Mouse (Mus musculus) ovary, postnatal 10 days (tissue): ENCODE results near the gene Acot7.

ENCODE experiments used
- DNase-seq: peaks from one replicate; pipeline ENCODE4 v3.0.0; 2022; ENCODE audit warnings: low spot score

The Acot7 gene

GRCm38 (mm10) chr4:152182205-152182604 lies 4.3 kb downstream of the Acot7 start:
- DNase-seq, result no peak

- DNase-seq, result no peak
Measured at GRCm38 (mm10) chr4:152184353-152185035, 6.6 kb downstream of the Acot7 start.

GRCm38 (mm10) chr4:152185137-152185509 lies 7.2 kb downstream of the Acot7 start:
- DNase-seq, result no peak

- no peak for DNase-seq
Measured at GRCm38 (mm10) chr4:152185510-152186204, 7.7 kb downstream of the Acot7 start.

GRCm38 (mm10) chr4:152186205-152187082 lies 8.5 kb downstream of the Acot7 start:
- DNase-seq, result no peak

GRCm38 (mm10) chr4:152187142-152187541 lies 9.2 kb downstream of the Acot7 start:
- DNase-seq, result no peak

- DNase-seq, result no peak
Measured at GRCm38 (mm10) chr4:152188651-152189050, 10.7 kb downstream of the Acot7 start.

GRCm38 (mm10) chr4:152189071-152189470 lies 11.1 kb downstream of the Acot7 start:
- no peak for DNase-seq

GRCm38 (mm10) chr4:152189691-152190090 lies 11.8 kb downstream of the Acot7 start:
- DNase-seq, result no peak

- DNase-seq, result no peak
Measured at GRCm38 (mm10) chr4:152190096-152190653, 12.2 kb downstream of the Acot7 start.

GRCm38 (mm10) chr4:152190701-152191100 lies 12.8 kb downstream of the Acot7 start:
- no peak for DNase-seq

- DNase-seq, result no peak
Measured at GRCm38 (mm10) chr4:152192569-152192968, 14.6 kb downstream of the Acot7 start.

GRCm38 (mm10) chr4:152194476-152195175 lies 16.7 kb downstream of the Acot7 start:
- no peak for DNase-seq

GRCm38 (mm10) chr4:152196276-152196675 lies 18.3 kb downstream of the Acot7 start:
- DNase-seq, result no peak

- no peak for DNase-seq
Measured at GRCm38 (mm10) chr4:152197545-152197944, 19.6 kb downstream of the Acot7 start.

- DNase-seq, result no peak
Measured at GRCm38 (mm10) chr4:152199617-152200016, 21.7 kb downstream of the Acot7 start.

GRCm38 (mm10) chr4:152201492-152201891 lies 23.6 kb downstream of the Acot7 start:
- no peak for DNase-seq

GRCm38 (mm10) chr4:152202418-152202817 lies 24.5 kb downstream of the Acot7 start:
- no peak for DNase-seq

GRCm38 (mm10) chr4:152202905-152203304 lies 25.0 kb downstream of the Acot7 start:
- DNase-seq, result no peak

GRCm38 (mm10) chr4:152204663-152205062 lies 26.7 kb downstream of the Acot7 start:
- no peak for DNase-seq

- DNase-seq, result no peak
Measured at GRCm38 (mm10) chr4:152206199-152206598, 28.3 kb downstream of the Acot7 start.

- DNase-seq, result no peak
Measured at GRCm38 (mm10) chr4:152209623-152210022, 31.7 kb downstream of the Acot7 start.
